Mouse (Mus musculus): ENCODE data around the gene Bub3. TPM values are rescaled to one million over a fixed set of nuclear protein-coding genes. Genes with fewer than 3 reads are reported as not detected.

The Bub3 gene
- total and polyA plus RNA-seq, 3 experiments, result 168 to 321 (median 212) TPM

DNA sequence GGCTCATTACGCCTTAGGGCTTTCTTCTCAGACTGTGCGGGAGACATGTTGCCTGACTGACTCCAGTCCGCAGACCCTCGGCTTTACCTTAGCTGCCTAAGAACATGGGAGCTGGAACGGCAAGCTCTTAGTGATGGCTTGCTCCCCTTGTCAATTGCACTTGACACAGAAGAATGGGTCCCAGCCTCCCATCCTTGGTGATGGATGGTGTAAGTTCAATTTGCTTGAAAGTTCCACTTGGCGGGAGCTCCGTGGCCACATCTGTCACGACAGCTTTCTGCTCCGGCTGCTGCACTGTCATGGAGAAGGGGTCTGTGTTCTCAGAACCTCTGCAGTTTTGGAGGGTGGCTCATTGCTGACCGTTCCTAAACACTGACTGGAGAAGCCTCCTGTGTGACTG lies 44.9 kb downstream of the Bub3 start:
- Histone ChIP-seq H3K36me3 (ENCODE audit: control insufficient read depth in 1 of 2, insufficient read depth in 2 of 2, low read length in 2 of 2) (no peaks in the 10 kb centered on the region), H3K79me2 (ENCODE audit: control insufficient read depth, insufficient read depth, low read length, poor library complexity) (no peaks in the 10 kb centered on the region), H3K4me3 (ENCODE audit: control insufficient read depth in 1 of 2, insufficient read depth in 1 of 2, low read depth in 2 of 2, low read length in 2 of 2) (no peak overlapping the region), H3K4me1 (ENCODE audit: control insufficient read depth in 1 of 2, insufficient read depth in 2 of 2, low read length in 2 of 2) (no peaks in the 10 kb centered on the region), H3K27ac (ENCODE audit: control insufficient read depth, low read depth, low read length) (no peak overlapping the region), H3K9ac (ENCODE audit: control insufficient read depth, low read depth, low read length, poor library complexity, severe bottlenecking) (no peak overlapping the region), H3K9me3 (replicated peaks; ENCODE audit: insufficient read depth, low read length) (no peaks in the 10 kb centered on the region), H3K27me3 (ENCODE audit: control insufficient read depth in 1 of 2, insufficient read depth in 2 of 2, low read length in 2 of 2) (no peaks in the 10 kb centered on the region)
- TF ChIP-seq JUND (IDR thresholded peaks at IDR 0.05; ENCODE audit: low read depth, low read length) (no peak), MYC (IDR thresholded peaks at IDR 0.05; ENCODE audit: low read depth, low read length) (no peak), POLR2AphosphoS5 (IDR thresholded peaks at IDR 0.05; ENCODE audit: borderline replicate concordance, low read depth, low read length) (no peak), BHLHE40 (IDR thresholded peaks at IDR 0.05; ENCODE audit: borderline replicate concordance, low read depth, low read length) (no peak), NRF1 (IDR thresholded peaks at IDR 0.05; ENCODE audit: insufficient read depth, low read depth, low read length, poor library complexity, severe bottlenecking) (no peak), POLR2A (IDR thresholded peaks at IDR 0.05; ENCODE audit: control insufficient read depth in 1 of 2, insufficient read depth in 1 of 2, low read depth in 1 of 2, low read length in 2 of 2, poor library complexity in 1 of 2) (no peak), KAT2A (conservative IDR thresholded peaks at IDR 0.05; ENCODE audit: low read depth, low read length) (no peak), USF1 (IDR thresholded peaks at IDR 0.05; ENCODE audit: low read depth, low read length) (no peak), MAX (IDR thresholded peaks at IDR 0.05; ENCODE audit: low read length) (no peak), UBTF (IDR thresholded peaks at IDR 0.05; ENCODE audit: borderline replicate concordance, insufficient read depth, low read depth, low read length) (no peak), HCFC1 (IDR thresholded peaks at IDR 0.05; ENCODE audit: low read depth, low read length) (no peak), MYB (IDR thresholded peaks at IDR 0.05; ENCODE audit: low read depth, low read length) (no peak), USF2 (IDR thresholded peaks at IDR 0.05; ENCODE audit: borderline replicate concordance in 1 of 2, insufficient read depth in 1 of 2, low read depth in 1 of 2, low read length in 2 of 2) (no peak)
- no peak for DNase-seq (ENCODE audit: low read depth, low spot score)

DNA sequence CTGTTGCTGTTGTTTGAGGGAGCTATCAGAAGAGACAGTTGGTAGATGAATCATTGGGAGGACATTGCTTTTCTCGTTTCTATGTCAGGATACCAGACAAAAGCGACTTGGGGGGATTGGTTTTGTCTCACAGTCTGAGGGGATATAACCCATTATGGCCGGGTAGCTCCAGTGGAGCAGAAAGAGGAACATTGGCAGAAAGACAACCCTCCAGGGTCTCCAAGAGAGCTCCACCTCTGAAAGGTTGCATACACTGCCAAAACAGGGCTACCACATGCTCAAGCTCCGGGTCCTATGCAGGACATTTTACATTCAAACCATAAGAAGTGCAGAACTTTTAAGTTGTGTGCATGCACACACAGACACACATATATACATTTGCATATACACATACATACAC lies 45.5 kb downstream of the Bub3 start:
- TF ChIP-seq USF1 (IDR thresholded peaks at IDR 0.05; ENCODE audit: low read depth, low read length) (no peak), POLR2A (IDR thresholded peaks at IDR 0.05; ENCODE audit: control insufficient read depth in 1 of 2, insufficient read depth in 1 of 2, low read depth in 1 of 2, low read length in 2 of 2, poor library complexity in 1 of 2) (no peak), MAFK (IDR thresholded peaks at IDR 0.05; ENCODE audit: borderline replicate concordance, low read depth, low read length) (no peak)
- no peaks in the 10 kb centered on the region for H3K36me3 ChIP-seq (ENCODE audit: control insufficient read depth in 1 of 2, insufficient read depth in 2 of 2, low read length in 2 of 2)
- no peak for DNase-seq (ENCODE audit: low read depth, low spot score)
- no peaks in the 10 kb centered on the region for H3K79me2 ChIP-seq (ENCODE audit: control insufficient read depth, insufficient read depth, low read length, poor library complexity)
- no peak overlapping the region for H3K9ac ChIP-seq (ENCODE audit: control insufficient read depth, low read depth, low read length, poor library complexity, severe bottlenecking)
- H3K9me3 ChIP-seq (replicated peaks; ENCODE audit: insufficient read depth, low read length), result no peaks in the 10 kb centered on the region
- H3K27me3 ChIP-seq (ENCODE audit: control insufficient read depth in 1 of 2, insufficient read depth in 2 of 2, low read length in 2 of 2), result no peaks in the 10 kb centered on the region
- no peaks in the 10 kb centered on the region for H3K4me1 ChIP-seq (ENCODE audit: control insufficient read depth in 1 of 2, insufficient read depth in 2 of 2, low read length in 2 of 2)
- H3K4me3 ChIP-seq (ENCODE audit: control insufficient read depth in 1 of 2, insufficient read depth in 1 of 2, low read depth in 2 of 2, low read length in 2 of 2), result no peak overlapping the region
- no peak overlapping the region for H3K27ac ChIP-seq (ENCODE audit: control insufficient read depth, low read depth, low read length)

DNA sequence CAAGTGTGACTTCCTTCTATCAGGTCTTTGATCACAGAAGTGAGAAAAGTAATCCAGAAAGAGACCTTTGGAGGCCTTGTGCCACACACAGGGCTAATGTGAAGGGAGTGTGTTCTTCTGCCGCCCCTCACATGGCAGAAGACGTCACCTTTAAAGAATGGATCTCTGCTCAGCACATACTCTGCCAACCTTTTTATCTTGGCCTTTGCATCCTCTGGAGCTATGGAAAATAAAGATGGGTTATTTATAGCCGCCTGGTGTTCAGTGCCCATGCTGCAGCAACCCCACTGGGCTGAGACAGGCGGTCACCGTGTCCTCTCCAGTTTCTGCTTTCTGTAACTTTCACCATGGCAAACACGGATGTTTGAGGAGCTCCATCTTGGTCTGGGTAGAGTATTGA lies 48.0 kb downstream of the Bub3 start:
- Histone ChIP-seq H3K4me3 (ENCODE audit: control insufficient read depth in 1 of 2, insufficient read depth in 1 of 2, low read depth in 2 of 2, low read length in 2 of 2) (no peak overlapping the region), H3K36me3 (ENCODE audit: control insufficient read depth in 1 of 2, insufficient read depth in 2 of 2, low read length in 2 of 2) (no peaks in the 10 kb centered on the region), H3K9me3 (replicated peaks; ENCODE audit: insufficient read depth, low read length) (no peaks in the 10 kb centered on the region), H3K4me1 (ENCODE audit: control insufficient read depth in 1 of 2, insufficient read depth in 2 of 2, low read length in 2 of 2) (no peaks in the 10 kb centered on the region), H3K27ac (ENCODE audit: control insufficient read depth, low read depth, low read length) (no peak overlapping the region), H3K9ac (ENCODE audit: control insufficient read depth, low read depth, low read length, poor library complexity, severe bottlenecking) (no peak overlapping the region), H3K79me2 (ENCODE audit: control insufficient read depth, insufficient read depth, low read length, poor library complexity) (no peaks in the 10 kb centered on the region), H3K27me3 (ENCODE audit: control insufficient read depth in 1 of 2, insufficient read depth in 2 of 2, low read length in 2 of 2) (no peaks in the 10 kb centered on the region)
- no peak for TF ChIP-seq NELFE (IDR thresholded peaks at IDR 0.05; ENCODE audit: low read depth, low read length)
- DNase-seq (ENCODE audit: low read depth, low spot score), result no peak
